Mouse (Mus musculus): ENCODE measurements around the gene Sertad4.

The Sertad4 gene

GRCm38 (mm10) chr1:192855474-192856230, at the start of gene Sertad4:
Gene Sertad4, minus strand, starts transcription at chr1:192855756.
- peak; percentile 60 to 77 for DNase-seq

DNA sequence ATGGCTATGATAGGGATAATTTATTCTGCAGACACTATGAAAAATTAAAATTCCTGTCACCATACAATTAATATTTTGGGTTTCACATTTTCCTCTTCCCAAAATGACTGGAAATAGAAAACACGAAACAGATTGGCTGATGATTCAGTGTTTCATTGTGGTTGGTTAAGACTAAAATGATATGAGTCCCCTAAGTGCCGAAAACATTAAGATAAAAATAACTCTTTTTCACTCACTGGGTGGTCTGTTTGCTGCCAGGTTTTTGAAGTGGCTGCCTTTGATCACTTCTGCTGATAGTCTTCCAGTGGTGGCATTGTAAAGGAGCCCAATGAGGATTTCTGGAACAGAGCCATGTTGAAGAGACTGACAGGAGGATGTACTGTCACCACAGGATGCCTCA, 46.0 kb upstream of the Sertad4 start:
- no peak for DNase-seq

GRCm38 (mm10) chr1:192900913-192901312, 45.4 kb upstream of the Sertad4 start:
- no peak for DNase-seq

DNA sequence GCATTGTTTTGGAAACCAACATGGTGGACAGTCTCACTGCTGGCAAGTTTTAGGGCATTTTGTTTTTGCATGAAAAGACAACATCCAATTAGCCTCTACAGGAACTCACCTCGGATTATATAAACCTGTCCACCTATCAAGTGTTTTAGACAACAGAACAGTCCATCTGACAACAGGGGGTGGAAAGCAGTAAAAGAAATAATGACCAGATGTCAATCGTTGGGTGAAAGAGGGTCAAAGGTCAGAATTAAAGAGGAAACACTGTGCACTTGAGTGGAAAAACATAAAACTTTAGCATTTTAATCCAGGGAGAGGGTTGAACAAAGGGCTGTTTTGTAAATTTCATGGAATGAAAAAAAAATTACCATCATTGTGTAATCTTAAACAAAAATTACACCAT, 43.2 kb upstream of the Sertad4 start:
- no peak for DNase-seq

DNA sequence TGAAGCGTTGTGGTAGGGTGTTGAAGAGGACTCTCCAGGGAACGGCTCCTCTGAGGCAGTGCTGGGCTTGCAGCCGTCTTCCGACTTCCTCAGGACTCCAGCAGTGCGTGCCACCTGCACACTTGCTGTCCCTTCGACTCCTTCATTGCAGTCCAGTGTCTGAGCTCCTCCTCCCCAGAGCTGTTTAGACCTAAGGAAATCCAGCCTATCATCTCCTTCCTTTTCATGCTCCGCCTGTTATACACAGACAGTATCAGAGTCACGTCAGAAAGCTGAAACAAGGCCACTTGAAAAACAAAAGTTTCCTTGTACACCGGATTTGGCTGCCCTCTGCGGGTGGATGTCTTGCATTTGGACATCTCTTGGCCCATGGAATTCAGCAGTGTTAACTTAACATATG, 41.7 kb upstream of the Sertad4 start:
- DNase-seq = peak in 1 of 2 experiments; percentile 10

DNA sequence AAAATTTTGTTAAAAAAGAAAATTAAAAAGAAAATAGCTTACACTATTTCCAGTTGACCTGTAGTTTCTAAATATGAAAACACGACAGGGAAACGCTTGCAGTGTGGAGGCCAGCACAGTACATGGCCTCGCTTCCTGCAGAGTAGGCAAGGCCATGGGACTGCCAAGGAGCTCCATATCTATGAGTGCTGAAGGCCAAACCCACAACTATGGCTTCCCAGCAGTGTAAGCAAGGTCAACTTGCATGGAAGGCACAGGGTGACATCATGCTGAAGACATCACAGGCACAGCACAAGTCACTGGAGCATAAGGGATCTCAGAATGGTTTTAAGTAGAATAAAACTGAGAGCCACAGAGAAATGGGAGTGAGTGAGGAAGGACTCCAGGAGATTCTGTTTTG, 40.5 kb upstream of the Sertad4 start:
- DNase-seq = no peak

DNA sequence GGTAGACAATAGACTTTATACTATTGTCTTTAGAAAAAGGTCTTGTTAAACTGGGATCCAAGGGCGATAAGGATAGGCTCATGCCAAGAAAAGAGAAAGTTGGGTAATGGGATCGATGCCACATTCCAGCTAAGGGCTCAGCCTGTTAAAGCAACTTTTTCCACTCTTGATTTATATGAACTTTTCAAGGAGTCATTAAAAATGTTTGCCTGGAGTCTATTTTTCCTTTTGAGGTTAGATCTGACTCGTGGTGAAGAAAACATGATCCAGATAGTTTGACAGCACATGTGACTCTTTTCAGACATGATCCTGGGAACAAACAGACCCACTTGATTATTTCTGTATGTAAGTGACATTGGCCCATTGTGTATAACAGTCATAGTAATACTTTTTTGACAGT, 35.2 kb upstream of the Sertad4 start:
- DNase-seq = no peak

- DNase-seq = no peak
Observed at GRCm38 (mm10) chr1:192882617-192883295, 27.2 kb upstream of the Sertad4 start.

DNA sequence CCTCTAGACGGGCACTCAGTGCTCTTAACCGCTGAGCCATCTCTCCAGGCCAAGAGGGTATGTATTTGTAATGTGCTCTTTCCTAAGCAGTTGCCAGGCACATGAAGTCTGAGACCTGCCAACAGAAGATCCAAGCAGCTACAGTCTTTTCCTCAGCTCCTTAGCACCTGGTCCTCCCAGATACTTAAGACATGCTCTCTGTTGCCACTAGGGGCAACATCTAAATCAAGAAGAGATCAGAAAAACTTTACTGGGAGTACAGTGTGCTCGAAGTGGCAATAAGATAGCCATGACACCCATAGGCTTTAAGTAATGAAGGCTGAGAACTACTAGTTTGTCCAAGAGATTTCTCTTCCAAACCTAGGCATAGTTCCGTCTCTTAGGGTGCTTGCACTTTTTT, 24.6 kb upstream of the Sertad4 start:
- no peak for DNase-seq

DNA sequence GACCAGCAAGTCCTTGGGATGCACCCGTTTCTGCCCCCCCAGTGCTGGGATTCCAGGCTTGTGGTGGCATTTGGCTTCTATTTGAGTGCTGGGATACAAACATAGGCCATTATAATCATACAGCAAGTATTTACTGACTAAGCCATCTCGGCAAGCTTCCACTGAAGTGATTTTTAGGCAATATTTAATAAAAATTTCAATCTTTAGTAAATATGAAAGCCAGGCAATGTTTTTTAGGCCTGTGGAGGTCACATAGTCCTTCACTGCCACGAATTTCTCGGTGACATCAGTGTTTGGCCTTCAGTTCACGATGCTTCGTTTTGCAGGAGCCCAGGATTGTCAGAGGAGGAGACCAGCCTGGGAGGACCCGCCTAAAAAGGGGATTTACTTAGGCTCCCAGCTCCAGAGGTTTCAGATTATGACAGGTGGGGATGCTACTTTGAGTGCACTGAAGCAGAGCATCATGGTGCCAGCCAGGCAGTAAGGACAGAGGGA, 23.6 kb upstream of the Sertad4 start:
- no peak for DNase-seq

- no peak for DNase-seq
Observed at GRCm38 (mm10) chr1:192872841-192873240, 17.3 kb upstream of the Sertad4 start.

DNA sequence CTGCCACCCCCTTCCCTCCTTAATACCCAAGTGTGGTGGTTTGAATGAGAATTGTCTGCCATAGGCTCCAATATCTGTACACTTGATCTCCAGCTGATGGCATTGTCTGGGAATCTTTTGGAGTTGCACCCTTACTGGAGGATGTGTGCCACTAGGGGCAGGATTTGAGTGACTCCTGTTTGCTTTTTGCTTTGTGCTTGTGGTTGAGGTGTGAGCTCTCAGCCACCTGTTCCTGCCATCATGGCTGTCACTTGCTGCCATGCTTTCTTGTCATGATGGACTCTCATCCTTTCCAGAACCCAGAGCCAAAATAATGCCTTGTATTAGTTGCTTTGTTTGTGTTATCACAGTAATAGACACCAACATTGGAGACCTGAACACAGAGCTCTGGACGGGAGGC, 14.2 kb upstream of the Sertad4 start:
- no peak for DNase-seq

DNA sequence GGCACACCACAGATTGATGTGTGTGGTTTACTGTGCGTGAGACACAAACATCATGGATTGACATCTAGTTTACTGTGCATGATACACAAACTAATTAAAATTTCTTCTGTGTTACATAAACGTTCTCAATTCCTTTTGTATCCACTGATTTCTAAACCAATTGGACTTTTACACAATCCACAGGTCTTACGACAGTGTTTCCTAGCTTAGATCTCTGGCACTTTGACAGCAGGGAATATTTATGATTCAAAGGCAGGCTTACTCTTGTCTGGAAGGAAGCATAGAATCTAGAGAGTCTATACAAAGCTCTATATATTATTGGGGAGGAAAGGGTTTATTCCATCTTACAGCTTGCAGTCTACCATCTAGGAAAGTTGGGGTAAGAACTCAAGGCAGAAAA, 8.9 kb upstream of the Sertad4 start:
- DNase-seq = no peak

DNA sequence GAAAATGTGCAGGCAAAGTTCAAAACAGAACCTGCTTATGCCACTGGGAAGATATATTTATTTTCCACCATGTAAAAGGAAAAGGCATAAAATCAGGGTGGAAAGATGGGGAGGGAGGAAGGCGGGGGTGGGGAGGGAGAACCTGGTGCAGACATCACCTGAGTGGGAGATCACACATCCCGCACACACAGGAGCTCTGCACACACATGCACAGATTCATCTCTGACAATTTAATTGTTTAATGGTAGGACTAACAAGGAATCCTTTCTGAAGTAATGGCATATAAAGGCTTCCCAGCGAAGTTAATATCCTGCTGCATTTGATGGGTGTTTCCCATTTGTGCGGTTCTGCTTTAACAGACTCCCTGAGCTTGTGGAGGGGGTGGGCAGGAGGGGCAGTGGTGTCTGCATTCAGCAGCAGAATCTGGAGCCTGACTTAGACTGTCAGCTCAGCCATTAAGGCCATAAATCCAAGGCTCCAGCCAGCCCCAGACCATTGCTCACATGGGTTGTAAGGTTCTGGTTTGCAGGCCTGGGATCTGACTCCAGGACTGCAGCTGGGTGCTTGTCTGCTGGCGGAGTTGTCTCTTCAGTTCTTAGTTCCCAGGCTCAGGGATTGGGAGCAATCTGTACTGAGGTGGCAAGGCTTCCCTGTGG, 5.9 kb upstream of the Sertad4 start:
- no peak for DNase-seq

DNA sequence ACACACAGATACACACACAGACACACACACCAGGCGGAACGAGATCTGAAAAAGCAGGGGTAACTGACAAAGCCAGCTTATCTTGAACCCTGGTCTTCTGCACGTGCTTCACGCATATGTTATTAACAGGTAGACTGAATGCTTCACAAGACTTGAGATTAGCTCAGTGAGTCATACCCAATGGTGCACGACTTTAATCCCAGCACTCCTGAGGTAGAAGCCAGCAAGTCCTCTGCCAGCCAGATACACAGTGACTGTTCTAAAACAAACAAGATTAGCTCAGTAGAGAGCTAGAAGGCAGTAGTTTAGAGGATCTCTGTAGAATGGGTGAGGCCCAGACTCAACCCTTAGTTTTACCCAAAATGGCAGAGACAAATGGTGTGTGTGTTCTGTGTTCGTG, 4.7 kb upstream of the Sertad4 start:
- no peak for DNase-seq

DNA sequence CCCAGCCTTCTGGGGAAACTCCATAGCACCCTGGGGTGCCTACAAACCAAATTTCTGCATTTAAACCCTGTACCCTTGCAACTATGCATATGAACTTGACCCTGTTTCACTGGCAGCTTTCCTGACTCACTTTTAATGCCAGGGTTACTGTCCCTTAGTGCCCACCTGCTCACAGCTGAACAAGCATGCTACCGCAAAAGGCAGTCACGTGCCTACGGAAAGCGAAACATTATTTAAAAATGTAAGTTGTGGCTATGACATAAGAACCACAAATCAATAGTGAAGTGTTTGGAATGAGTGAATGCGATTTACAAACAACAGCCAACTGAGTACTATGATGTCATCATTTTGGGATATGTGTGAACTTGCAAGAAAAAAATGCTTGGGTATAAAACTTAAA, 2.0 kb upstream of the Sertad4 start:
- no peak for DNase-seq

DNA sequence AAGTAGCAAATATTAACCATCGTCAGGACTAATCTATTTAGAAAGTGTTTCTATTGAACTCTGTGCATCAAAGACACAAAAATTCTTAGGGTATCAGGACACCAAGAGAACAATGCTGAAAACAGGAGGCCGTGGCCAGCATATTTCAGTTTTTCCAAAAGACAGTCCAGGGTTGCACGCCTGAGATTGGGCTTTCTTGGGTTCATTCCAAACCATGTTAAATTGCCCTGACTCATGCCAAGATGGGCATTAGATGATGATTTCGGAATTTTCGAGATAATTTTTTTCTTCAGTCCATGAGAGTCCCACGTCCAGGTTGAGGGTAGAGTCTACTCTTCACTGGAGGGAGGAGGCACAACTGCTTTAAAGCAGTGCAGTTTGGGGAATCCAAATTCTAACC, 1.4 kb upstream of the Sertad4 start:
- DNase-seq = no peak

DNA sequence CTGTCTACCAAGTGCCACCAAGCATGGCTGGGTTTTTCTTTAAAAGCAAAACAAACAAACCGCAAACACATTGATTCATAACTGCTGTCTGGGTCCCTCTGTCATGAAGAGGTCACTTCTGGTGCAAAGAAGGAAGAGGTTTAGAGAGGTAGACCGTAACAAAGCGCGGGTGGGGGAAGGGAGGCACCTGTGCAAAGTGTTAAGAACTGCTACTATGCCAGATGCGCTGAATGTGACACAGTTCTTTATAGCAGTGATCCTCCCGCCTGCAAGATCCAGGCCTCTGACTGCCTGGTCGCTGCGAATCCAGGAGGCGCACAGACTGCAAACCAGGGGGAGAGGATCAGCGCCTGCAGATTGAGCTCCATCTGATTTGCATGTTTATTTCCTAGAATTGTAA, 855 bp upstream of the Sertad4 start:
- peak in 1 of 2 experiments; percentile 22 for DNase-seq

GRCm38 (mm10) chr1:192854819-192855271, 711 bp downstream of the Sertad4 start:
- DNase-seq = peak; percentile 42 to 65

- DNase-seq = no peak
Observed at GRCm38 (mm10) chr1:192853988-192854818, 1.4 kb downstream of the Sertad4 start.

GRCm38 (mm10) chr1:192853429-192853828, 2.1 kb downstream of the Sertad4 start:
- DNase-seq = no peak

DNA sequence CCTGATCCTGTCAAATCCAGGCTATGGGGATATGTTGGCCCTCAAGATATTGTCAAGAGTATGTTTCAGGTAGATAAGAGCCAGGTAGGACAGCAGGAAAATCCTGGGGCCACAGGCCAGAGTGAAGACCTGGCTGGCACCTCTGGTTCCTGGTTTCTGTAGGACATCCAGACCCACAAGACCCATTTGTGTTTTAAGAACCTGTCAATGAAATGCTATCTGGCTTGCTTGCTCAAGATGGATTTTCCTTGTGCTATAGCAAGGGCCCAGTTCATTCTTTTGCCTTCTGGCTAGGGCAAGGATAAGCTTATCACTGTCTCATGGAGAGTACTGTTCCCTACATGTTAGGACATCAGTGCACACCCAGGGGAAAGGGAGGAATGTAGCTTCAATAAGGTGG, 3.5 kb downstream of the Sertad4 start:
- no peak for DNase-seq

- DNase-seq = peak; percentile 43 to 47
Observed at GRCm38 (mm10) chr1:192851640-192852039, 3.9 kb downstream of the Sertad4 start.

Data from kidney, postnatal 36 days (tissue).